Mouse (Mus musculus) cortical plate, adult 2 months (tissue): ENCODE results near the gene Hscb.
A peak's percentile ranks its signal among the peaks of the same experiment; 100 is the strongest.

Experiments
- CTCF ChIP-seq: fragments of 200-500 bp; IDR thresholded peaks from 2 replicates; pipeline ENCODE4 v1.5.1; 2011; ENCODE audit warnings: mild to moderate bottlenecking, control low read depth, low read length; ENCODE audit not compliant: insufficient read depth; ENCODE audit errors: extremely low read depth
- POLR2A ChIP-seq: fragments of 200-500 bp; IDR thresholded peaks from 2 replicates; pipeline ENCODE4 v1.6.1; 2011; ENCODE audit warnings: mild to moderate bottlenecking, low read length, control low read depth; ENCODE audit not compliant: insufficient read depth; ENCODE audit errors: extremely low read depth

DNA sequence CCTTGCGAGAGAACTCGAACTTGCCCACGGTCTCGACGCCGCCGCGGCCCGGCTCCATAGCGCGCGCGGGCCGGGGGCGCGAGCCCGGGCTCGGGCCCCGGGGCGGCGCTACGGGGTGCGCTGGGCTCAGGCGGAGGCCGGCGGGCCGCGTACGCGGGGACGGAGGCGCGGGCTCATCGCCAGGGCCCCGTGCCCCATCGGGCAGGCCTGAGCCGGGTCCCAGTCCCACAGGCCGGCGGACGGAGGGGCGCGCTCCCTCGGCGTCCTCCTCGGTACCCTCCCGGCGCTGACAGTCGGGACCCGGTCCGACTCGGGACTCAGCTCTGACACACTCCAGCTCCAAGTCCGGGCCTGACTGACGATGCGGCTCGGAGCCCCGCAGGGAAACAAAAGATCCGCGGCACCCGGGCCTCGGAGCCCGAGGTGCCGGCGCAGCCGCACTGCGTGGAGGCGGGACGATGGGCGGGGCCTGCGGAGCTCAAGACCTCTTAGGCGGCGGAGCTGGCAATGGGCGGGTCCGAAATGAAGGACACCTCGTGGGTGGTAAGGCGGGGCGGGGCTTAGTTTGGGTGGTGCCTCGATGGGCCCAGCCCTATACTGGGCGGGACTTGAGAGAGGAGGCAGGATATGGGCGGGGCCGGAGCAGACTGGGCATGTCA, 29.8 kb downstream of the Hscb start, which contains the start of gene Ulk1:
- TF ChIP-seq CTCF (no peak), POLR2A (peak; percentile 95)
